Mouse (Mus musculus): ENCODE measurements around the gene Rnf166. TPM values are rescaled to one million over a fixed set of nuclear protein-coding genes. Genes with fewer than 3 reads are reported as not detected.

Gene Rnf166
- polyA plus RNA-seq, 2 experiments: 47.0 to 80.1 TPM

- peak overlapping the region; percentile 12; the same call in 1 of the 2 replicates for H3K9ac ChIP-seq (ENCODE audit: low read depth, low read length, severe bottlenecking)
- H3K9me3 ChIP-seq (ENCODE audit: control insufficient read depth, low read length): no peaks in the 10 kb centered on the region
- 41% methylated on average over 16 of the region's 16 CpGs for WGBS
- H3K4me1 ChIP-seq (ENCODE audit: control insufficient read depth, insufficient read depth, low read length): peaks cover 4% of the 10 kb centered on the region; the same call in 1 of the 2 replicates
- H3K4me3 ChIP-seq (replicated peaks; ENCODE audit: low read length): no peak overlapping the region
- peaks cover 17% of the 10 kb centered on the region for H3K36me3 ChIP-seq (ENCODE audit: control insufficient read depth, insufficient read depth, low read length)
- peak overlapping the region; percentile 74 for H3K27ac ChIP-seq (replicated peaks; ENCODE audit: low read depth, low read length)
- TF ChIP-seq POLR2A (IDR thresholded peaks at IDR 0.05; ENCODE audit: borderline replicate concordance, extremely low read depth, insufficient read depth, insufficient read length): no peak
- ATAC-seq (ENCODE audit: low FRiP score, low read depth) (peak; percentile 72), DNase-seq (ENCODE audit: low spot score) (peak; percentile 40)
- H3K27me3 ChIP-seq (ENCODE audit: control insufficient read depth, insufficient read depth, low read length): no peaks in the 10 kb centered on the region
- H3K4me2 ChIP-seq (replicated peaks; ENCODE audit: low read depth, low read length, severe bottlenecking): no peak overlapping the region
These were observed 35.7 kb upstream of the Rnf166 start for GRCm38 (mm10) chr8:122511552-122511951.

GRCm38 (mm10) chr8:122500856-122501255 lies 25.0 kb upstream of the Rnf166 start:
- Histone ChIP-seq H3K9ac (ENCODE audit: low read depth, low read length, severe bottlenecking) (no peak overlapping the region), H3K4me2 (replicated peaks; ENCODE audit: low read depth, low read length, severe bottlenecking) (no peak overlapping the region), H3K27me3 (ENCODE audit: control insufficient read depth, insufficient read depth, low read length) (no peaks in the 10 kb centered on the region), H3K4me3 (replicated peaks; ENCODE audit: low read length) (no peak overlapping the region), H3K36me3 (ENCODE audit: control insufficient read depth, insufficient read depth, low read length) (peaks cover 62% of the 10 kb centered on the region), H3K27ac (replicated peaks; ENCODE audit: low read depth, low read length) (no peak overlapping the region), H3K4me1 (ENCODE audit: control insufficient read depth, insufficient read depth, low read length) (no peaks in the 10 kb centered on the region), H3K9me3 (ENCODE audit: control insufficient read depth, low read length) (no peaks in the 10 kb centered on the region)
- DNase-seq (ENCODE audit: low spot score) (peak; percentile 86), ATAC-seq (ENCODE audit: low FRiP score, low read depth) (peak; percentile 47; the same call in 1 of the 2 replicates)
- WGBS: 33% methylated on average over 10 of the region's 10 CpGs
- no peak for TF ChIP-seq POLR2A (IDR thresholded peaks at IDR 0.05; ENCODE audit: borderline replicate concordance, extremely low read depth, insufficient read depth, insufficient read length)

DNA sequence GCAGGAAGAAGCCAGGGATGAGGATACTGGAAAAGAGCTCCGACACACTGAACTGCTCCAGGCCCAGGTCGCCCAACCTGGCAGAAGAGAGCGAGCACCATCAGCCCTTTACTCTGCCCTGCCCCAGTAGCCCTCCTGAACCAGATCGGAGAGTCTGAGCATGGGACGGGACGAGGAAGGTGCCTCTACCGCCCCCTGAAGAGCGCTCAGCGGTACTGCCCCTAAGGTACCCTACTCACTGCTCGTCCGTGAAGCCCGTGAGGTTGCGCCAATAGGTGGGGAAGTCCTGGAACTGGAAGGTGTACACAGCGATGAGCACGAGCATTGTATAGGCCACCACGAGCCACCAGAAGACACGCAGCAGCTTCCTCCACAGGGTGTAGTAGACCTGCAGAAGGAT lies 22.0 kb upstream of the Rnf166 start:
- H3K4me3 ChIP-seq (replicated peaks; ENCODE audit: low read length): no peak overlapping the region
- peaks cover 78% of the 10 kb centered on the region for H3K36me3 ChIP-seq (ENCODE audit: control insufficient read depth, insufficient read depth, low read length)
- no peaks in the 10 kb centered on the region for H3K4me1 ChIP-seq (ENCODE audit: control insufficient read depth, insufficient read depth, low read length)
- WGBS: 74% methylated on average over 17 of the region's 17 CpGs
- no peak overlapping the region for H3K9ac ChIP-seq (ENCODE audit: low read depth, low read length, severe bottlenecking)
- H3K9me3 ChIP-seq (ENCODE audit: control insufficient read depth, low read length): no peaks in the 10 kb centered on the region
- H3K27ac ChIP-seq (replicated peaks; ENCODE audit: low read depth, low read length): no peak overlapping the region
- no peaks in the 10 kb centered on the region for H3K27me3 ChIP-seq (ENCODE audit: control insufficient read depth, insufficient read depth, low read length)
- ATAC-seq (ENCODE audit: low FRiP score, low read depth): no peak
- no peak for TF ChIP-seq POLR2A (IDR thresholded peaks at IDR 0.05; ENCODE audit: borderline replicate concordance, extremely low read depth, insufficient read depth, insufficient read length)
- no peak for DNase-seq (ENCODE audit: low spot score)
- H3K4me2 ChIP-seq (replicated peaks; ENCODE audit: low read depth, low read length, severe bottlenecking): no peak overlapping the region

GRCm38 (mm10) chr8:122497016-122497734 lies 21.3 kb upstream of the Rnf166 start:
- H3K36me3 ChIP-seq (ENCODE audit: control insufficient read depth, insufficient read depth, low read length): peaks cover 83% of the 10 kb centered on the region
- no peaks in the 10 kb centered on the region for H3K9me3 ChIP-seq (ENCODE audit: control insufficient read depth, low read length)
- H3K4me3 ChIP-seq (replicated peaks; ENCODE audit: low read length): no peak overlapping the region
- ATAC-seq (ENCODE audit: low FRiP score, low read depth): no peak
- no peaks in the 10 kb centered on the region for H3K27me3 ChIP-seq (ENCODE audit: control insufficient read depth, insufficient read depth, low read length)
- no peak overlapping the region for H3K4me2 ChIP-seq (replicated peaks; ENCODE audit: low read depth, low read length, severe bottlenecking)
- no peak for DNase-seq (ENCODE audit: low spot score)
- no peak for TF ChIP-seq POLR2A (IDR thresholded peaks at IDR 0.05; ENCODE audit: borderline replicate concordance, extremely low read depth, insufficient read depth, insufficient read length)
- WGBS: 88% methylated on average over 9 of the region's 12 CpGs
- H3K4me1 ChIP-seq (ENCODE audit: control insufficient read depth, insufficient read depth, low read length): no peaks in the 10 kb centered on the region
- H3K27ac ChIP-seq (replicated peaks; ENCODE audit: low read depth, low read length): no peak overlapping the region
- H3K9ac ChIP-seq (ENCODE audit: low read depth, low read length, severe bottlenecking): no peak overlapping the region

GRCm38 (mm10) chr8:122488387-122488786 lies 12.5 kb upstream of the Rnf166 start:
- Histone ChIP-seq H3K9me3 (ENCODE audit: control insufficient read depth, low read length) (no peaks in the 10 kb centered on the region), H3K4me2 (replicated peaks; ENCODE audit: low read depth, low read length, severe bottlenecking) (no peak overlapping the region), H3K4me3 (replicated peaks; ENCODE audit: low read length) (no peak overlapping the region), H3K4me1 (ENCODE audit: control insufficient read depth, insufficient read depth, low read length) (no peaks in the 10 kb centered on the region), H3K9ac (ENCODE audit: low read depth, low read length, severe bottlenecking) (no peak overlapping the region), H3K36me3 (ENCODE audit: control insufficient read depth, insufficient read depth, low read length) (peaks cover 94% of the 10 kb centered on the region), H3K27me3 (ENCODE audit: control insufficient read depth, insufficient read depth, low read length) (no peaks in the 10 kb centered on the region), H3K27ac (replicated peaks; ENCODE audit: low read depth, low read length) (no peak overlapping the region)
- 90% methylated on average over 9 of the region's 9 CpGs for WGBS
- DNase-seq (ENCODE audit: low spot score) (no peak), ATAC-seq (ENCODE audit: low FRiP score, low read depth) (no peak)
- TF ChIP-seq POLR2A (IDR thresholded peaks at IDR 0.05; ENCODE audit: borderline replicate concordance, extremely low read depth, insufficient read depth, insufficient read length): no peak

All from limb, embryonic 14.5 days (tissue).